Mouse (Mus musculus) gastrocnemius, postnatal 10 days (tissue): ENCODE data around the gene Wars2. TPM values are rescaled to one million over a fixed set of nuclear protein-coding genes. Genes with fewer than 3 reads are reported as not detected.

Source experiments
- DNase-seq: peaks from one replicate; pipeline ENCODE4 v3.0.0; 2021; ENCODE audit warnings: mixed read lengths
- total RNA-seq, 2 experiments: library from RNA; stranded (reverse); gene quantifications; 2 replicates each; pipeline ENCODE4 v1.2.3; 2021

The Wars2 gene
- total RNA-seq, 2 experiments from 2014 or later: 5.1 to 7.2 TPM

GRCm38 (mm10) chr3:99188097-99188496 lies 47.2 kb downstream of the Wars2 start:
- no peak for DNase-seq

DNA sequence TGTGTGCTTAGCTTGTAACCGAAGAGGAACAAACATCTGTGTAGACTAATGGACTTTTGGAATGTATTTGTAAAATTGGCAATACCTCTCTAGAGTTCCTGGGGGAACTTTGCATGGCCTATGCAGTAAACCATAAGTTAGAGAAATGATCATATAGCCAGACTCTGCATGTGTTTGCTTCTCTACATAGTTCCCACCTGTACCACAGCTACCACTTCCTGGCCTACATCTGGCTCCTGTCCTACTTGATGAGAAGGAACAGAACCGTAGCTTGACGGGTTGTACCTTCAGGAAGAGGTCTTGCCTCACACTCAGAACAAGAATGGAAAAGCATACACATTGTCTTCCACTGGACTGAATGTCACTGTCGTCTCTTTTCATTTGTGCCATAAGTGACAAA lies 52.7 kb downstream of the Wars2 start:
- no peak for DNase-seq

DNA sequence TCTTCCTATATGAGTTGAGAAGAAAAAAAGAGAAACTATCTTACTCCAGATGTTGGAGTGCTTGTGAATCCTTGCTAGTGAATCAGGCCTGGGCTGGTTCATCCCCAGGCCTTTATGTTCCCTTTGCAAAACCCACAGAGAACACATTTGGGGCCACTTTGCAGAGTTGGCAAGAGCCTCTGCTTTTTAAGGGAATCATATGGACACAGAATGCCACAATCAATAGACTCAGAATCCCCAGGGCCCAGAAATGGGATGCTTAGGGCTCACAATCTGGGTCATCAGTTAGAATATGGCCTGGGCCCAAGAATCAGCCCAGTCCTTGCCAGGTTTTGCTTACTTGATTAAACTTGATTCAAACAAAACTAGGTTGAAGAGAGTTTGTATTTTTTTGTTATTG lies 62.5 kb downstream of the Wars2 start:
- DNase-seq: no peak

- DNase-seq: no peak
Observed at GRCm38 (mm10) chr3:99208416-99208815, 67.5 kb downstream of the Wars2 start.

GRCm38 (mm10) chr3:99211105-99211698 lies 70.3 kb downstream of the Wars2 start:
- DNase-seq: no peak

DNA sequence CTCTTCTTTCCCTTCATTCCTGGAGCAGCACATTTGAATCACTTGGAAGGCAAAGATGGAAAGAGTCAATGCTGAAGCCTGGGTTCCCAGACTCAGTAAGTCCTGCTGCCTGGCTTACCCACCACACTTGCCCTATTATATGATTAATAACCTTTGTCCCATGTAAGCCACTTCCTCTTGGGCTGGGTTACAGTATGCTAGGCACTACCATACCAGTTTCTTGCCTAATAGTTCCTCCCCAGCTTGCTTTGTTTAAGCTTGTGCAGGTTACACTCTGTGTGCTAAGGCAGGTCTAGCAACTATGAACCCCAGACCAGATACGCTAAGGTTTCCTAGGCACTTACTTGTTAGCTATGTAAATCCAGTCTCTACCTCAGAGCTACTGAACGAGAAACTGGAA lies 86.9 kb downstream of the Wars2 start:
- DNase-seq: no peak

- peak; percentile 66 for DNase-seq
Observed at GRCm38 (mm10) chr3:99233393-99234318, 92.8 kb downstream of the Wars2 start.

- DNase-seq: no peak
Observed at GRCm38 (mm10) chr3:99234319-99234869, 93.5 kb downstream of the Wars2 start.

GRCm38 (mm10) chr3:99235116-99235803 lies 94.4 kb downstream of the Wars2 start:
- no peak for DNase-seq

DNA sequence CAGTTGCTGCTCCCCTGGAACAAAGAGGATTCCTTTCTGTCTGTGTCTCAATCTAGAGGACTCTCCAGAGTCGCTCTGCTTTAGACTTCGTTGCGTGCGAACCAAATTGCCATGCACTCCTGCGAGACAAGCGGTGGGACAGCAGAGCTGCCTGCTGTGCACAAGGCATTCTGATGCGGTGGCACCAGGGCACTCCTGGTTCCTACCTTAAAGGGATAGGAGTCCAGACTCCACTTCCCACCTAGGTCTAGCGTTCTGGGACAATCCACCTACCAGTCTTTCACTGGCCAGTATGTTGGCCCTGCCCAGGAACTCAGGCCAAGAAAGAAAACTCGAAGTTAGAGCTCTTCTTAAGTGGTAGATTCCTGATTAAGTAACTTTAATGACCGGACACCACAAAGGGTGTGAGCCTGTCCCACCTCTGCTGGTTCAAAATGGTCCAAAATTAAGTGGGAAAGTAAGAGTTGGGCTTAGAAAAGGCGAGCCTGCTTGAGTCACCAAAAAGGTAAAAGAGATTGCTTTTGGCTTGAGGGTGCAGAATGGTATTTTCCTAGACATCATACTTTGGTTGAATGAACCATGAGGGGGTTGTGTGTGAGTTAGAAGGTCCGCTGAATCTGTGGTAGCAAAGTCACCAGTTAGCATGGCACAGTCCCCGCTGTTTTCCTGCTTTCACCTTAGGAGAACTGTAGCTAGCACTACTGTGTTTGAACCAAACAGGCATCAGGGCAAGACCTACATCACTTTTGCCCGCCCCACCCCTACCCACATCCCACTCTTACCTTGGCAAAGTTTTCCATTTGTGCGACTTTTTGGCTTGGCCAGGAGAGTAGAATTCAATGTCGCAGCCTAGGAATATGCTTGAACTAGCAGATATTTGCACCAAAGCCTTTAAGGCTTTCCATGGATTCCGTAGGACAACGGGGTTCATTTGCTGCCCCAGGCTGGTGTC lies 95.2 kb downstream of the Wars2 start:
- DNase-seq: no peak

DNA sequence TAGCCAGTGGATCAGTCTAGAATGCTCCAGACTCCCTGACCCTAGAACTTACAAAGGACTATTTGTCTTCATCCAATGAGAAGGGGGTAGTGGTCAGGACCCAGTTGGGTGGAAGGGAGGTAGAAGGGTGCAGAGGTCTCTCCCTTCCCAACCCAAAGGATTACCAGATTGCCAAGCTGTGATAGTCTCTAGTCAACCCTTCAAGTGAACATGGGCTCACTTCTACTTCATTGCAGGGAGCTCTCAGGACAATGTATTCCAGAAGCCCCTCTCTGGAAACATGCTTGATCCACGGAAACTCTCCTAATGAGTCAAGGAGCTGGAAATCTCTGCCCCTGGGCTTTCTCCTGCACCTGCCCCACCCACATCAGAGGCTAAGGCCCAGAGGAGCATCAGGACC lies 97.8 kb downstream of the Wars2 start:
- no peak for DNase-seq

GRCm38 (mm10) chr3:99239301-99240045 lies 98.6 kb downstream of the Wars2 start:
- DNase-seq: no peak

- no peak for DNase-seq
Observed at GRCm38 (mm10) chr3:99240213-99240720, 99.4 kb downstream of the Wars2 start, which contains the start of gene Tbx15. TSS of gene Tbx15 (plus strand) at chr3:99240381.

DNA sequence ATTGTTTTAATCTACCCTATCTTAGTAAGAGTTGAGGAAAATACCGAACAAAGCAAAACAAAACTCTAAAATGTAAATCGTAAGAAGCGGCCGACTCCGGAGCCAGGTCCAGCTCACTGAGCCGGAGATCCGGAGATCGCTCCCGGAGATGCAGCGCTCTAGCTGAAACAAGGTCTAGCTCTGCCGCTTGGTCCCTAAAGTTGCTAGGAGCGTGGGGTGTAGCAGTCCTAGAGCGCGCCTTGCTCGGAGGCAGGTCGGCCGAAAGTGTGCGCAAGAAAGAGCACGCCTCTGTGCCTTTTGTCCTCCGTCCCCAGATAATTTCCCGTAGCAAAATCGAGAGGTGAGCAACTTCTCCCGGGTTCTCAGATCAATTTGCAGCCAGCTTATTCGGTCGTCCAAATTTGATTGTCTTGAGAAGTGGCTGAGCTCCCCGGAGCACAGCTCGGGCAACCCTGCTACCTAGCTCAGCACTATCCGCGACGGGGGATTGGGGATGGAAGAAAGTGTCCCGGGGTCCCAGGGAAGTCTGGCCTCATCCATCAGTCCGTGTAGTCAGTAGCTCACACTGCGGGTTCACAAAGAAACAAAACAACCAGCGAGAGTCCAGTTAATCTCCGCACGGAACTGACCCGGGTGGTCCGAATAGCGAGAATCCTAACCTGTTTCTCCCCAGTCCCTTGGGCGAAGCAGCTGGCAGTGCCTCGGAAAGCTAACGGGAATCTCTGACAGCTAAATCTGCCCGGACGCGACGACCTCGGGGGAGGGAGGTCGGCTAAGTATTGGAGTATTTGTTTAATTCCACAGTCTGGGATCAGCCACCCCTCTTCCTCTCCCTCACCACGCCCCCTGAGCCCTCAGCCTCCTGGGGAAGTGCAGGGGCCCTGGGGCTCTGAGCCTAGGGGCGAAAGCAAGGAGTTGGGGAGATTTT lies 100.2 kb downstream of the Wars2 start:
- no peak for DNase-seq

DNA sequence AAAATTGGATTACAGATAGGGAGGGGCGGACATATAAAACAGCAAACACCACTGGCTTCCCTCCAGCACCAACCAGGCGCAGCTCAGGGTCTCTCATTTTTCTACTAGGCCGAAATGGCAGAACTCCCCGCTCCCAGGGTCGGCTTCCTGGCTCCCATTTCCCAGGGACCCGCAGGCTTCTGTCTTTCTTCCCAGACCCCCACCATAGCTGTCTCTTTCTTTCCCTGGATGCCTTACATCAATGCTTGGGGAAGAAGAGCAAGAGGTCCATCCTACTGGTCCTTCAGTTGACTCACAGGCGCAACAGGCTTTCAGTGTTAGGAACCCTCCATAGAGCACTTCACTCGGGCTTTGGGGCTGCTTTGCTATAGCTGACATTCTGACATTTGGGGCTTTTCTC lies 101.6 kb downstream of the Wars2 start:
- DNase-seq: no peak

- no peak for DNase-seq
Observed at GRCm38 (mm10) chr3:99245341-99245740, 104.5 kb downstream of the Wars2 start.

- DNase-seq: no peak
Observed at GRCm38 (mm10) chr3:99246629-99247028, 105.8 kb downstream of the Wars2 start.

GRCm38 (mm10) chr3:99247586-99247985 lies 106.7 kb downstream of the Wars2 start:
- no peak for DNase-seq
